ENCODE assay signal across 8 mouse cellular contexts in genomic region chr9:56074863-56075262, GRCm38 (mm10). TPM values are rescaled to one million over a fixed set of nuclear protein-coding genes. Genes with fewer than 3 reads are reported as not detected.
DNase-seq lines count a peak whose midpoint lies in the region; ATAC-seq lines count a peak whose summit lies in the region.
"Had no signal": no experiment of that assay in that cellular context is flagged by ENCODE, and none has a peak within 500 bp of the region (broad histone marks: within the 10 kb centered on the region; RNA-seq: fewer than 3 reads in every experiment).

No protein-coding gene starts in this region.

- ATAC-seq in heart, embryonic 13.5 days (ENCODE audit: extremely low read depth, insufficient number of reproducible peaks, low FRiP score, low TSS enrichment) = no peak
- 0 out of 2 replicates have a peak, but pooled peaks have one; percentile 33 for ATAC-seq in midbrain, embryonic 11.5 days (ENCODE audit: low FRiP score)
- ATAC-seq in midbrain, embryonic 14.5 days (ENCODE audit: low FRiP score, low TSS enrichment) = no peak
- ATAC-seq in neural tube, embryonic 13.5 days (ENCODE audit: low read depth) = peak; percentile 10; the same call in 1 of the 2 replicates

- WGBS in heart, embryonic 13.5 days = 77% methylated on average over 12 of the region's 12 CpGs
- 70% methylated on average over 12 of the region's 12 CpGs for WGBS in midbrain, embryonic 11.5 days
- 73% methylated on average over 12 of the region's 12 CpGs for WGBS in midbrain, embryonic 14.5 days
- WGBS in embryonic facial prominence, embryonic 10.5 days = 74% methylated on average over 12 of the region's 12 CpGs
- 76% methylated on average over 12 of the region's 12 CpGs for WGBS in neural tube, embryonic 13.5 days

- intact Hi-C loops in heart, postnatal 25 days (cut with DNase I) = loop anchor here (2.0 kb wide), 1 partner anchor 44 kb away; no protein-coding TSS in a partner anchor

- no peaks in the 10 kb centered on the region for H3K27me3 ChIP-seq in heart, embryonic 13.5 days (replicated peaks)
- H3K27me3 ChIP-seq in midbrain, embryonic 11.5 days (ENCODE audit: control insufficient read depth, insufficient read depth, low read length) = no peaks in the 10 kb centered on the region
- H3K27me3 ChIP-seq in midbrain, embryonic 14.5 days (ENCODE audit: control insufficient read depth, insufficient read depth, low read length) = no peaks in the 10 kb centered on the region
- H3K27me3 ChIP-seq in embryonic facial prominence, embryonic 10.5 days (replicated peaks; ENCODE audit: low read depth, poor library complexity, severe bottlenecking) = no peaks in the 10 kb centered on the region
- H3K27me3 ChIP-seq in neural tube, embryonic 13.5 days = no peaks in the 10 kb centered on the region

- H3K9me3 ChIP-seq in heart, embryonic 13.5 days = no peaks in the 10 kb centered on the region
- no peaks in the 10 kb centered on the region for H3K9me3 ChIP-seq in midbrain, embryonic 11.5 days (ENCODE audit: control insufficient read depth, low read length)
- no peaks in the 10 kb centered on the region for H3K9me3 ChIP-seq in midbrain, embryonic 14.5 days (ENCODE audit: control insufficient read depth, low read length)
- no peaks in the 10 kb centered on the region for H3K9me3 ChIP-seq in embryonic facial prominence, embryonic 10.5 days
- H3K9me3 ChIP-seq in neural tube, embryonic 13.5 days = no peaks in the 10 kb centered on the region
- H3K9me3 ChIP-seq: G1E had no signal

- no peak for DNase-seq in heart, postnatal 25 days (ENCODE audit: low spot score)
- peak; percentile 81 for DNase-seq in midbrain, embryonic 11.5 days (ENCODE audit: low spot score, missing footprints)
- no peak for DNase-seq in midbrain, embryonic 14.5 days
- no peak for DNase-seq in embryonic facial prominence, embryonic 10.5 days (ENCODE audit: low spot score)
- no peak for DNase-seq in MN1 (ENCODE audit: low spot score)

- H3K4me1 ChIP-seq in heart, embryonic 13.5 days = peaks cover 19% of the 10 kb centered on the region
- peaks cover 8% of the 10 kb centered on the region for H3K4me1 ChIP-seq in midbrain, embryonic 11.5 days (ENCODE audit: control insufficient read depth, insufficient read depth, low read length)
- no peaks in the 10 kb centered on the region for H3K4me1 ChIP-seq in midbrain, embryonic 14.5 days (ENCODE audit: control insufficient read depth, insufficient read depth, low read length)
- peaks cover 26% of the 10 kb centered on the region for H3K4me1 ChIP-seq in embryonic facial prominence, embryonic 10.5 days
- peaks cover 20% of the 10 kb centered on the region for H3K4me1 ChIP-seq in neural tube, embryonic 13.5 days (replicated peaks)

- no peak overlapping the region for H3K4me3 ChIP-seq in heart, embryonic 13.5 days
- no peak overlapping the region for H3K4me3 ChIP-seq in midbrain, embryonic 11.5 days (ENCODE audit: low read depth, low read length)
- H3K4me3 ChIP-seq in midbrain, embryonic 14.5 days (replicated peaks; ENCODE audit: low read depth, low read length) = no peak overlapping the region
- no peak overlapping the region for H3K4me3 ChIP-seq in embryonic facial prominence, embryonic 10.5 days
- no peak overlapping the region for H3K4me3 ChIP-seq in neural tube, embryonic 13.5 days

- H3K9ac ChIP-seq in heart, embryonic 13.5 days = peak overlapping the region; percentile 10; the same call in 1 of the 2 replicates
- no peak overlapping the region for H3K9ac ChIP-seq in midbrain, embryonic 11.5 days (ENCODE audit: low read length)
- H3K9ac ChIP-seq in midbrain, embryonic 14.5 days (replicated peaks; ENCODE audit: low read length) = no peak overlapping the region
- no peak overlapping the region for H3K9ac ChIP-seq in neural tube, embryonic 13.5 days

- H3K4me2 ChIP-seq in heart, embryonic 13.5 days = no peak overlapping the region
- no peak overlapping the region for H3K4me2 ChIP-seq in midbrain, embryonic 11.5 days
- H3K4me2 ChIP-seq in midbrain, embryonic 14.5 days (ENCODE audit: low read length) = no peak overlapping the region
- no peak overlapping the region for H3K4me2 ChIP-seq in neural tube, embryonic 13.5 days

- peaks cover 22% of the 10 kb centered on the region for H3K36me3 ChIP-seq in heart, embryonic 13.5 days
- no peaks in the 10 kb centered on the region; the same call in 1 of the 2 replicates for H3K36me3 ChIP-seq in midbrain, embryonic 11.5 days (ENCODE audit: control insufficient read depth, insufficient read depth, low read length)
- peaks cover 36% of the 10 kb centered on the region for H3K36me3 ChIP-seq in midbrain, embryonic 14.5 days (ENCODE audit: control insufficient read depth, insufficient read depth, low read length)
- peaks cover 54% of the 10 kb centered on the region for H3K36me3 ChIP-seq in embryonic facial prominence, embryonic 10.5 days (replicated peaks)
- H3K36me3 ChIP-seq in neural tube, embryonic 13.5 days = peaks cover 30% of the 10 kb centered on the region
- H3K36me3 ChIP-seq: G1E had no signal

- H3K27ac ChIP-seq in heart, embryonic 13.5 days (replicated peaks) = peak overlapping the region; percentile 32; the same call in 1 of the 2 replicates
- H3K27ac ChIP-seq in midbrain, embryonic 11.5 days (ENCODE audit: low read depth, low read length) = no peak overlapping the region
- H3K27ac ChIP-seq in midbrain, embryonic 14.5 days (replicated peaks; ENCODE audit: low read depth, low read length) = no peak overlapping the region
- H3K27ac ChIP-seq in embryonic facial prominence, embryonic 10.5 days (replicated peaks) = peak overlapping the region; percentile 73
- no peak overlapping the region for H3K27ac ChIP-seq in neural tube, embryonic 13.5 days (replicated peaks)

RNA-seq across cellular contexts. Expression of gene Pstpip1, which starts 14.9 kb away (rescaled TPM):
- polyA plus RNA-seq in heart, embryonic 13.5 days (2015; fragmentation: Nextera tagmentation; extraction: Ambion mirVana) = 0.55 and 1.4 TPM in 2 replicates
- total RNA-seq in heart, postnatal 25 days (2021) = 1 to 10 TPM in 1 of 2 experiments, under 1 TPM in 1; 0.83 to 1.8 TPM
- 0.33 TPM in 1 of 2 replicates, not detected in the other for polyA plus RNA-seq in midbrain, embryonic 11.5 days (2014; fragmentation: Nextera tagmentation; extraction: Ambion mirVana)
- 0.24 and 1.0 TPM in 2 replicates for polyA plus RNA-seq in midbrain, embryonic 14.5 days (2014; fragmentation: Nextera tagmentation; extraction: Ambion mirVana)
- 0.49 and 1.00 TPM in 2 replicates for polyA plus RNA-seq in embryonic facial prominence, embryonic 10.5 days (2016; fragmentation: Nextera tagmentation; extraction: Ambion mirVana)
- 0.87 and 1.1 TPM in 2 replicates for polyA plus RNA-seq in neural tube, embryonic 13.5 days (2015; fragmentation: Nextera tagmentation; extraction: Ambion mirVana)
- total RNA-seq: G1E had no signal

RNA-seq across cellular contexts. Expression of gene Rcn2, which starts 33.2 kb away (rescaled TPM):
- polyA plus RNA-seq in heart, embryonic 13.5 days (2015; fragmentation: Nextera tagmentation; extraction: Ambion mirVana) = 140 and 154 TPM in 2 replicates
- total RNA-seq in heart, postnatal 25 days (2021) = 10 to 100 TPM; 26.9 to 27.9 TPM
- polyA plus RNA-seq in midbrain, embryonic 11.5 days (2014; fragmentation: Nextera tagmentation; extraction: Ambion mirVana) = 435 and 466 TPM in 2 replicates
- polyA plus RNA-seq in midbrain, embryonic 14.5 days (2014; fragmentation: Nextera tagmentation; extraction: Ambion mirVana) = 292 and 344 TPM in 2 replicates
- polyA plus RNA-seq in embryonic facial prominence, embryonic 10.5 days (2016; fragmentation: Nextera tagmentation; extraction: Ambion mirVana) = 275 and 285 TPM in 2 replicates
- polyA plus RNA-seq in neural tube, embryonic 13.5 days (2015; fragmentation: Nextera tagmentation; extraction: Ambion mirVana) = 261 and 281 TPM in 2 replicates

Comparison
In these comparisons a context has a peak if more than half of its experiments do, and no peak if none do; other contexts are left out.
1. ATAC-seq: peak in midbrain, embryonic 11.5 days (single experiment) and neural tube, embryonic 13.5 days (single experiment); none in heart, embryonic 13.5 days (single experiment) and midbrain, embryonic 14.5 days (single experiment).
2. H3K27ac ChIP-seq: peak in heart, embryonic 13.5 days (single experiment) and embryonic facial prominence, embryonic 10.5 days (single experiment); none in midbrain, embryonic 11.5 days (single experiment), midbrain, embryonic 14.5 days (single experiment) and neural tube, embryonic 13.5 days (single experiment).